Mouse (Mus musculus): ENCODE measurements around the gene Nat8l. TPM values are rescaled to one million over a fixed set of nuclear protein-coding genes. Genes with fewer than 3 reads are reported as not detected.

Nat8l gene
- polyA plus RNA-seq, 1 experiment from 2014 or later, result 5.8 TPM

GRCm38 (mm10) chr5:34007392-34007941 is 11.7 kb downstream of the Nat8l start:
- Histone ChIP-seq H3K4me1 (no peaks in the 10 kb centered on the region), H3K9me3 (no peaks in the 10 kb centered on the region), H3K27me3 (replicated peaks) (no peaks in the 10 kb centered on the region), H3K4me3 (no peak overlapping the region), H3K4me2 (no peak overlapping the region), H3K36me3 (replicated peaks) (no peaks in the 10 kb centered on the region), H3K27ac (no peak overlapping the region), H3K9ac (no peak overlapping the region)
- 87% methylated on average over 4 of the region's 4 CpGs for WGBS
- no peak for ATAC-seq (replicated peaks)

GRCm38 (mm10) chr5:34014652-34015051 is 18.9 kb downstream of the Nat8l start:
- no peak overlapping the region for H3K9ac ChIP-seq
- no peak overlapping the region for H3K4me3 ChIP-seq
- no peaks in the 10 kb centered on the region for H3K4me1 ChIP-seq
- no peaks in the 10 kb centered on the region for H3K36me3 ChIP-seq (replicated peaks)
- H3K27ac ChIP-seq, result no peak overlapping the region
- H3K27me3 ChIP-seq (replicated peaks), result no peaks in the 10 kb centered on the region
- ATAC-seq (replicated peaks), result no peak
- 59% methylated on average over 1 of the region's 1 CpGs for WGBS
- no peaks in the 10 kb centered on the region for H3K9me3 ChIP-seq
- H3K4me2 ChIP-seq, result no peak overlapping the region

GRCm38 (mm10) chr5:34018968-34019367 is 23.2 kb downstream of the Nat8l start:
- Histone ChIP-seq H3K27ac (no peak overlapping the region), H3K9ac (no peak overlapping the region), H3K27me3 (replicated peaks) (no peaks in the 10 kb centered on the region), H3K36me3 (replicated peaks) (no peaks in the 10 kb centered on the region), H3K4me2 (no peak overlapping the region), H3K4me1 (no peaks in the 10 kb centered on the region), H3K4me3 (no peak overlapping the region), H3K9me3 (no peaks in the 10 kb centered on the region)
- 83% methylated on average over 4 of the region's 4 CpGs for WGBS
- ATAC-seq (replicated peaks), result no peak

- WGBS, result 68% methylated on average over 4 of the region's 4 CpGs
- H3K4me2 ChIP-seq, result no peak overlapping the region
- H3K9me3 ChIP-seq, result no peaks in the 10 kb centered on the region
- no peak overlapping the region for H3K4me3 ChIP-seq
- no peak for ATAC-seq (replicated peaks)
- H3K36me3 ChIP-seq (replicated peaks), result no peaks in the 10 kb centered on the region
- no peak overlapping the region for H3K27ac ChIP-seq
- H3K9ac ChIP-seq, result no peak overlapping the region
- H3K4me1 ChIP-seq, result no peaks in the 10 kb centered on the region
- no peaks in the 10 kb centered on the region for H3K27me3 ChIP-seq (replicated peaks)
These were observed 34.3 kb downstream of the Nat8l start for GRCm38 (mm10) chr5:34030101-34030500.

- H3K9me3 ChIP-seq, result no peaks in the 10 kb centered on the region
- H3K36me3 ChIP-seq (replicated peaks), result no peaks in the 10 kb centered on the region
- no peak for ATAC-seq (replicated peaks)
- H3K4me1 ChIP-seq, result no peaks in the 10 kb centered on the region
- no peak overlapping the region for H3K27ac ChIP-seq
- H3K4me2 ChIP-seq, result no peak overlapping the region
- WGBS, result 69% methylated on average over 6 of the region's 6 CpGs
- H3K4me3 ChIP-seq, result no peak overlapping the region
- H3K27me3 ChIP-seq (replicated peaks), result no peaks in the 10 kb centered on the region
- no peak overlapping the region for H3K9ac ChIP-seq
These were observed 35.2 kb downstream of the Nat8l start for GRCm38 (mm10) chr5:34031022-34031421.

GRCm38 (mm10) chr5:34032520-34032919 is 36.7 kb downstream of the Nat8l start:
- H3K4me1 ChIP-seq, result no peaks in the 10 kb centered on the region
- H3K9me3 ChIP-seq, result no peaks in the 10 kb centered on the region
- no peaks in the 10 kb centered on the region for H3K36me3 ChIP-seq (replicated peaks)
- no peak overlapping the region for H3K4me3 ChIP-seq
- H3K4me2 ChIP-seq, result no peak overlapping the region
- H3K9ac ChIP-seq, result no peak overlapping the region
- H3K27me3 ChIP-seq (replicated peaks), result no peaks in the 10 kb centered on the region
- no peak for ATAC-seq (replicated peaks)
- WGBS, result 73% methylated on average over 3 of the region's 3 CpGs
- no peak overlapping the region for H3K27ac ChIP-seq

Other genes with a start within 250 kb of the Nat8l start
- gene Letm1, start 213.2 kb upstream of the Nat8l start, polyA plus RNA-seq (2015; fragmentation: Nextera tagmentation; extraction: Ambion mirVana), result 75.4 and 75.9 TPM in 2 replicates
- gene Nsd2, start 175.3 kb upstream of the Nat8l start, polyA plus RNA-seq (2015; fragmentation: Nextera tagmentation; extraction: Ambion mirVana), result 78.6 and 81.6 TPM in 2 replicates
- gene Nelfa, start 59.6 kb upstream of the Nat8l start, polyA plus RNA-seq (2015; fragmentation: Nextera tagmentation; extraction: Ambion mirVana), result 43.1 and 44.4 TPM in 2 replicates
- gene Gm1673, start 12.6 kb upstream of the Nat8l start, polyA plus RNA-seq (2015; fragmentation: Nextera tagmentation; extraction: Ambion mirVana), result 583 and 656 TPM in 2 replicates
- gene Poln, start 173.5 kb downstream of the Nat8l start, polyA plus RNA-seq (2015; fragmentation: Nextera tagmentation; extraction: Ambion mirVana), result 0.27 and 0.52 TPM in 2 replicates
- 11.7 and 11.9 TPM in 2 replicates for gene Haus3, start 173.5 kb downstream of the Nat8l start, polyA plus RNA-seq (2015; fragmentation: Nextera tagmentation; extraction: Ambion mirVana)
- 35.0 and 38.1 TPM in 2 replicates for gene Mxd4, start 191.7 kb downstream of the Nat8l start, polyA plus RNA-seq (2015; fragmentation: Nextera tagmentation; extraction: Ambion mirVana)

Data from midbrain, embryonic 15.5 days (tissue).